Mouse (Mus musculus): ENCODE results near the gene Fiz1. TPM values are rescaled to one million over a fixed set of nuclear protein-coding genes. Genes with fewer than 3 reads are reported as not detected.

Fiz1 gene
- polyA plus RNA-seq (2015; fragmentation: Nextera tagmentation; extraction: Ambion mirVana): 37.7 and 38.6 TPM in 2 replicates

GRCm38 (mm10) chr7:5014251-5015117 is at the start of gene Fiz1, which contains the start of gene Zfp524:
Fiz1 (minus strand) TSS chr7:5014697.
Zfp524 (plus strand) TSS chr7:5014415.
- Histone ChIP-seq H3K4me2 (peak within 1 kb of the TSS; percentile 64), H3K36me3 (peaks cover 43% of the 10 kb centered on the region), H3K27me3 (no peaks in the 10 kb centered on the region), H3K27ac (peak within 1 kb of the TSS; percentile 99), H3K4me1 (peaks cover 17% of the 10 kb centered on the region; the same call in 1 of the 2 replicates), H3K4me3 (peak within 1 kb of the TSS; percentile 74), H3K9ac (peak within 1 kb of the TSS; percentile 74), H3K9me3 (no peaks in the 10 kb centered on the region)
- under 1% methylated on average over 42 of the region's 42 CpGs for WGBS
- peak; percentile 82 for ATAC-seq (ENCODE audit: insufficient number of reproducible peaks, low FRiP score, low TSS enrichment, low read depth)

- H3K4me3 ChIP-seq: peak overlapping the region; percentile 67
- peaks cover 50% of the 10 kb centered on the region for H3K4me1 ChIP-seq
- H3K27ac ChIP-seq: peak overlapping the region; percentile 100
- H3K36me3 ChIP-seq: peaks cover 16% of the 10 kb centered on the region
- 0 out of 2 replicates have a peak, but pooled peaks cover 3% of the 10 kb centered on the region for H3K27me3 ChIP-seq
- peak overlapping the region; percentile 85 for H3K4me2 ChIP-seq
- H3K9me3 ChIP-seq: no peaks in the 10 kb centered on the region
- peak overlapping the region; percentile 73 for H3K9ac ChIP-seq
- peak; percentile 48 for ATAC-seq (ENCODE audit: insufficient number of reproducible peaks, low FRiP score, low TSS enrichment, low read depth)
- under 1% methylated on average over 46 of the region's 51 CpGs for WGBS
Measured at GRCm38 (mm10) chr7:5062360-5063001, 48.0 kb upstream of the Fiz1 start.

- peak within 1 kb of the TSS; percentile 84 for H3K9ac ChIP-seq
- H3K4me3 ChIP-seq: peak within 1 kb of the TSS; percentile 67
- peak; percentile 83 for ATAC-seq (ENCODE audit: insufficient number of reproducible peaks, low FRiP score, low TSS enrichment, low read depth)
- peaks cover 56% of the 10 kb centered on the region for H3K4me1 ChIP-seq
- peak within 1 kb of the TSS; percentile 100 for H3K27ac ChIP-seq
- 0% methylated on average over 61 of the region's 65 CpGs for WGBS
- H3K9me3 ChIP-seq: no peaks in the 10 kb centered on the region
- H3K4me2 ChIP-seq: peak within 1 kb of the TSS; percentile 85
- 0 out of 2 replicates have a peak, but pooled peaks cover 4% of the 10 kb centered on the region for H3K27me3 ChIP-seq
- H3K36me3 ChIP-seq: peaks cover 10% of the 10 kb centered on the region
Measured at GRCm38 (mm10) chr7:5061774-5062359, 47.4 kb upstream of the Fiz1 start, which contains the start of gene U2af2. U2af2 (plus strand) TSS chr7:5062143.

GRCm38 (mm10) chr7:5060944-5061773 is 46.7 kb upstream of the Fiz1 start:
- peaks cover 59% of the 10 kb centered on the region for H3K4me1 ChIP-seq
- H3K9me3 ChIP-seq: no peaks in the 10 kb centered on the region
- H3K36me3 ChIP-seq: peaks cover 3% of the 10 kb centered on the region
- peak overlapping the region; percentile 67 for H3K4me3 ChIP-seq
- 0 out of 2 replicates have a peak, but pooled peaks cover 4% of the 10 kb centered on the region for H3K27me3 ChIP-seq
- peak overlapping the region; percentile 100 for H3K27ac ChIP-seq
- peak; percentile 90 for ATAC-seq (ENCODE audit: insufficient number of reproducible peaks, low FRiP score, low TSS enrichment, low read depth)
- WGBS: under 1% methylated on average over 60 of the region's 60 CpGs
- H3K4me2 ChIP-seq: peak overlapping the region; percentile 85
- peak overlapping the region; percentile 84 for H3K9ac ChIP-seq

GRCm38 (mm10) chr7:5060239-5060731 is 45.8 kb upstream of the Fiz1 start:
- Histone ChIP-seq H3K27ac (peak overlapping the region; percentile 100), H3K27me3 (peaks cover 12% of the 10 kb centered on the region; the same call in 1 of the 2 replicates), H3K4me1 (peaks cover 56% of the 10 kb centered on the region), H3K9ac (peak overlapping the region; percentile 84; the same call in 1 of the 2 replicates), H3K4me3 (peak overlapping the region; percentile 67), H3K36me3 (no peaks in the 10 kb centered on the region), H3K4me2 (peak overlapping the region; percentile 85), H3K9me3 (no peaks in the 10 kb centered on the region)
- no peak for ATAC-seq (ENCODE audit: insufficient number of reproducible peaks, low FRiP score, low TSS enrichment, low read depth)
- WGBS: 4% methylated on average over 27 of the region's 27 CpGs

- H3K4me2 ChIP-seq: peak overlapping the region; percentile 85; the same call in 1 of the 2 replicates
- H3K4me1 ChIP-seq: peaks cover 54% of the 10 kb centered on the region
- H3K4me3 ChIP-seq: no peak overlapping the region
- ATAC-seq (ENCODE audit: insufficient number of reproducible peaks, low FRiP score, low TSS enrichment, low read depth): no peak
- H3K9ac ChIP-seq: no peak overlapping the region; the same call in 1 of the 2 replicates
- H3K27ac ChIP-seq: no peak overlapping the region
- H3K27me3 ChIP-seq: peaks cover 20% of the 10 kb centered on the region
- H3K36me3 ChIP-seq: no peaks in the 10 kb centered on the region
- 88% methylated on average over 12 of the region's 12 CpGs for WGBS
- no peaks in the 10 kb centered on the region for H3K9me3 ChIP-seq
Measured at GRCm38 (mm10) chr7:5059421-5059820, 44.9 kb upstream of the Fiz1 start.

- Histone ChIP-seq H3K4me2 (no peak overlapping the region), H3K36me3 (no peaks in the 10 kb centered on the region), H3K27me3 (peaks cover 28% of the 10 kb centered on the region), H3K4me1 (peaks cover 55% of the 10 kb centered on the region), H3K4me3 (no peak overlapping the region), H3K27ac (no peak overlapping the region), H3K9ac (no peak overlapping the region), H3K9me3 (no peaks in the 10 kb centered on the region)
- 97% methylated on average over 1 of the region's 1 CpGs for WGBS
- ATAC-seq (ENCODE audit: insufficient number of reproducible peaks, low FRiP score, low TSS enrichment, low read depth): no peak
Measured at GRCm38 (mm10) chr7:5058631-5059030, 44.1 kb upstream of the Fiz1 start.

GRCm38 (mm10) chr7:5057804-5058203 is 43.3 kb upstream of the Fiz1 start:
- Histone ChIP-seq H3K27ac (no peak overlapping the region), H3K4me2 (peak overlapping the region; percentile 84), H3K27me3 (peaks cover 36% of the 10 kb centered on the region), H3K9ac (no peak overlapping the region), H3K9me3 (no peaks in the 10 kb centered on the region), H3K36me3 (no peaks in the 10 kb centered on the region), H3K4me1 (peaks cover 58% of the 10 kb centered on the region), H3K4me3 (peak overlapping the region; percentile 68; the same call in 1 of the 2 replicates)
- WGBS: 33% methylated on average over 11 of the region's 11 CpGs
- no peak for ATAC-seq (ENCODE audit: insufficient number of reproducible peaks, low FRiP score, low TSS enrichment, low read depth)

GRCm38 (mm10) chr7:5057381-5057780 is 42.9 kb upstream of the Fiz1 start:
- WGBS: 29% methylated on average over 8 of the region's 8 CpGs
- Histone ChIP-seq H3K36me3 (no peaks in the 10 kb centered on the region), H3K9ac (peak overlapping the region; percentile 73)

GRCm38 (mm10) chr7:5056651-5057263 is 42.3 kb upstream of the Fiz1 start:
- no peak for ATAC-seq (ENCODE audit: insufficient number of reproducible peaks, low FRiP score, low TSS enrichment, low read depth)
- Histone ChIP-seq H3K27ac (peak overlapping the region; percentile 64), H3K9me3 (no peaks in the 10 kb centered on the region)

More at GRCm38 (mm10) chr7:5057381-5057780, 42.9 kb upstream of the Fiz1 start:
- no peak for ATAC-seq (ENCODE audit: insufficient number of reproducible peaks, low FRiP score, low TSS enrichment, low read depth)
- H3K9me3 ChIP-seq: no peaks in the 10 kb centered on the region
- H3K27ac ChIP-seq: no peak overlapping the region
- peaks cover 41% of the 10 kb centered on the region for H3K27me3 ChIP-seq
- peak overlapping the region; percentile 84 for H3K4me2 ChIP-seq
- peaks cover 62% of the 10 kb centered on the region for H3K4me1 ChIP-seq
- peak overlapping the region; percentile 68 for H3K4me3 ChIP-seq

More at GRCm38 (mm10) chr7:5056651-5057263, 42.3 kb upstream of the Fiz1 start:
- WGBS: 1% methylated on average over 55 of the region's 55 CpGs
- Histone ChIP-seq H3K4me2 (peak overlapping the region; percentile 84), H3K4me1 (peaks cover 68% of the 10 kb centered on the region), H3K27me3 (peaks cover 45% of the 10 kb centered on the region), H3K9ac (peak overlapping the region; percentile 73), H3K36me3 (no peaks in the 10 kb centered on the region), H3K4me3 (peak overlapping the region; percentile 68)

Measured in limb, embryonic 15.5 days (tissue).